Comparison of ENCODE assay signal across 8 mouse cellular contexts in genomic region chr8:70211726-70212111, GRCm38 (mm10). TPM values are rescaled to one million over a fixed set of nuclear protein-coding genes. Genes with fewer than 3 reads are reported as not detected.
DNase-seq lines count a peak whose midpoint lies in the region; ATAC-seq and TF ChIP-seq lines count a peak whose summit lies in the region.

No protein-coding gene starts in this region.

- no peak; the same call in 1 of the 2 replicates for ATAC-seq in hindbrain, embryonic 11.5 days (ENCODE audit: low FRiP score)
- no peak for ATAC-seq in lung, postnatal 0 days

- WGBS in heart, adult 2 months, result 1% methylated on average over 31 of the region's 31 CpGs
- 3% methylated on average over 31 of the region's 31 CpGs for WGBS in hindbrain, embryonic 11.5 days
- 1% methylated on average over 31 of the region's 31 CpGs for WGBS in lung, postnatal 0 days

- H3K36me3 ChIP-seq in heart, adult 2 months (ENCODE audit: control insufficient read depth, insufficient read depth, low read length), result no peaks in the 10 kb centered on the region
- H3K36me3 ChIP-seq in hindbrain, embryonic 11.5 days (ENCODE audit: control insufficient read depth, insufficient read depth, low read length), result no peaks in the 10 kb centered on the region
- no peaks in the 10 kb centered on the region for H3K36me3 ChIP-seq in lung, postnatal 0 days (ENCODE audit: insufficient read depth, low read length)

- no peak for TF ChIP-seq EP300 in heart, adult 2 months (IDR thresholded peaks at IDR 0.05; ENCODE audit: insufficient read depth, low read depth, low read length)
- no peak for TF ChIP-seq EP300 in lung, postnatal 0 days (IDR thresholded peaks at IDR 0.05)

- no peaks in the 10 kb centered on the region for H3K27me3 ChIP-seq in heart, adult 2 months (ENCODE audit: control insufficient read depth, insufficient read depth, low read length)
- H3K27me3 ChIP-seq in hindbrain, embryonic 11.5 days (ENCODE audit: control insufficient read depth, insufficient read depth, low read length), result 0 out of 2 replicates have a peak, but pooled peaks cover 3% of the 10 kb centered on the region
- no peaks in the 10 kb centered on the region for H3K27me3 ChIP-seq in lung, postnatal 0 days (replicated peaks; ENCODE audit: insufficient read depth, low read length)

- no peaks in the 10 kb centered on the region for H3K79me2 ChIP-seq in heart, adult 2 months (replicated peaks; ENCODE audit: control insufficient read depth, insufficient read depth, low read length)

- TF ChIP-seq POLR2A in heart, adult 2 months (IDR thresholded peaks at IDR 0.05; ENCODE audit: insufficient read depth, low read depth, low read length), result no peak

- DNase-seq in heart, adult 2 months, result no peak
- no peak for DNase-seq in heart, postnatal 25 days (ENCODE audit: low spot score)
- DNase-seq in thymus, postnatal 0 days (ENCODE audit: low spot score), result peak; percentile 49
- no peak for DNase-seq in thymus, adult 18-20 months
- no peak for DNase-seq in hindbrain, embryonic 11.5 days (ENCODE audit: low spot score)
- no peak for DNase-seq in lung, postnatal 0 days (ENCODE audit: low spot score)
- no peak for DNase-seq in urinary bladder, adult 2 months (ENCODE audit: low spot score)
- no peak for DNase-seq in gastrocnemius, postnatal 25 days

- intact Hi-C loops in heart, adult 2 months (cut with DNase I), result loop anchor here (2.0 to 5.0 kb wide), 3 partner anchors 23 to 309 kb away; partner anchors contain the start of genes Armc6, Ndufa13, Sugp2 and Tmem161a
- intact Hi-C loops in heart, postnatal 25 days (cut with DNase I), result no loop called here

- H3K4me1 ChIP-seq in heart, adult 2 months (ENCODE audit: control insufficient read depth, insufficient read depth, low read length), result peaks cover 5% of the 10 kb centered on the region
- no peaks in the 10 kb centered on the region for H3K4me1 ChIP-seq in hindbrain, embryonic 11.5 days (replicated peaks; ENCODE audit: control insufficient read depth, insufficient read depth, low read length)
- peaks cover 11% of the 10 kb centered on the region; the same call in 1 of the 2 replicates for H3K4me1 ChIP-seq in lung, postnatal 0 days (ENCODE audit: insufficient read depth, low read depth, low read length)

- H3K4me3 ChIP-seq in heart, adult 2 months, result peak overlapping the region; percentile 73
- peak overlapping the region; percentile 63 for H3K4me3 ChIP-seq in hindbrain, embryonic 11.5 days (ENCODE audit: low read depth, low read length)
- peak overlapping the region; percentile 61 for H3K4me3 ChIP-seq in lung, postnatal 0 days (ENCODE audit: low read depth, low read length)

- peak overlapping the region; percentile 99 for H3K4me2 ChIP-seq in hindbrain, embryonic 11.5 days (replicated peaks; ENCODE audit: low read depth, low read length)
- H3K4me2 ChIP-seq in lung, postnatal 0 days (replicated peaks; ENCODE audit: low read depth, low read length), result peak overlapping the region; percentile 96

- peak overlapping the region; percentile 86 for H3K9ac ChIP-seq in heart, adult 2 months (ENCODE audit: low read depth, low read length)
- peak overlapping the region; percentile 58 for H3K9ac ChIP-seq in hindbrain, embryonic 11.5 days (ENCODE audit: low read depth, low read length)
- peak overlapping the region; percentile 44 for H3K9ac ChIP-seq in lung, postnatal 0 days (replicated peaks; ENCODE audit: low read depth)

- H3K27ac ChIP-seq in heart, adult 2 months, result peak overlapping the region; percentile 96
- 0 out of 2 replicates have a peak overlapping the region, but pooled peaks have one; percentile 62 for H3K27ac ChIP-seq in hindbrain, embryonic 11.5 days (ENCODE audit: low read depth, low read length)
- peak overlapping the region; percentile 54 for H3K27ac ChIP-seq in lung, postnatal 0 days (ENCODE audit: low read length)

- no peak for TF ChIP-seq CTCF in heart, adult 2 months (IDR thresholded peaks at IDR 0.05)
- no peak for TF ChIP-seq CTCF in lung, postnatal 0 days (IDR thresholded peaks at IDR 0.05)

- H3K9me3 ChIP-seq in hindbrain, embryonic 11.5 days (ENCODE audit: control insufficient read depth, low read length), result no peaks in the 10 kb centered on the region
- H3K9me3 ChIP-seq in lung, postnatal 0 days (ENCODE audit: low read length), result no peaks in the 10 kb centered on the region

RNA-seq across cellular contexts. Expression of gene Slc25a42, which starts 0.4 kb away (rescaled TPM):
- 10 to 100 TPM; 49.6 to 51.6 TPM for total RNA-seq in heart, adult 2 months (2021)
- polyA plus RNA-seq in heart, adult 2 months (2012; rRNA removed), result 111 and 128 TPM in 2 replicates
- total RNA-seq in heart, postnatal 25 days (2021), result 10 to 100 TPM; 48.1 to 48.4 TPM
- polyA plus RNA-seq in thymus, postnatal 0 days (2015; fragmentation: Nextera tagmentation; extraction: Ambion mirVana), result 6.2 and 9.0 TPM in 2 replicates
- polyA plus RNA-seq in hindbrain, embryonic 11.5 days (2014; fragmentation: Nextera tagmentation; extraction: Ambion mirVana), result 1.5 and 2.0 TPM in 2 replicates
- polyA plus RNA-seq in lung, postnatal 0 days (2015; fragmentation: Nextera tagmentation; extraction: Ambion mirVana), result 4.0 and 4.3 TPM in 2 replicates
- polyA plus RNA-seq in urinary bladder, adult 2 months (2012; rRNA removed), result 15.5 and 17.9 TPM in 2 replicates
- 10 to 100 TPM; 30.0 to 39.2 TPM for total RNA-seq in gastrocnemius, postnatal 25 days (2021)

RNA-seq across cellular contexts. Expression of gene Sugp2, which starts 22.3 kb away (rescaled TPM):
- total RNA-seq in heart, adult 2 months (2021), result 10 to 100 TPM; 34.3 to 38.0 TPM
- 27.8 and 31.4 TPM in 2 replicates for polyA plus RNA-seq in heart, adult 2 months (2012; rRNA removed)
- total RNA-seq in heart, postnatal 25 days (2021), result 10 to 100 TPM; 38.9 to 41.5 TPM
- polyA plus RNA-seq in thymus, postnatal 0 days (2015; fragmentation: Nextera tagmentation; extraction: Ambion mirVana), result 29.6 and 34.5 TPM in 2 replicates
- 46.5 and 46.8 TPM in 2 replicates for polyA plus RNA-seq in hindbrain, embryonic 11.5 days (2014; fragmentation: Nextera tagmentation; extraction: Ambion mirVana)
- 12.3 and 13.6 TPM in 2 replicates for polyA plus RNA-seq in lung, postnatal 0 days (2015; fragmentation: Nextera tagmentation; extraction: Ambion mirVana)
- polyA plus RNA-seq in urinary bladder, adult 2 months (2012; rRNA removed), result 45.4 and 56.1 TPM in 2 replicates
- total RNA-seq in gastrocnemius, postnatal 25 days (2021), result 10 to 100 TPM; 43.1 to 45.0 TPM

RNA-seq across cellular contexts. Expression of gene Armc6, which starts 22.5 kb away (rescaled TPM):
- total RNA-seq in heart, adult 2 months (2021), result 1 to 10 TPM; 7.0 to 8.4 TPM
- polyA plus RNA-seq in heart, adult 2 months (2012; rRNA removed), result 9.4 and 16.0 TPM in 2 replicates
- total RNA-seq in heart, postnatal 25 days (2021), result 1 to 10 TPM; 7.6 to 8.0 TPM
- 17.9 and 18.4 TPM in 2 replicates for polyA plus RNA-seq in thymus, postnatal 0 days (2015; fragmentation: Nextera tagmentation; extraction: Ambion mirVana)
- polyA plus RNA-seq in hindbrain, embryonic 11.5 days (2014; fragmentation: Nextera tagmentation; extraction: Ambion mirVana), result 34.0 and 37.5 TPM in 2 replicates
- polyA plus RNA-seq in lung, postnatal 0 days (2015; fragmentation: Nextera tagmentation; extraction: Ambion mirVana), result 10.4 and 11.9 TPM in 2 replicates
- polyA plus RNA-seq in urinary bladder, adult 2 months (2012; rRNA removed), result 13.9 and 17.4 TPM in 2 replicates
- 1 to 10 TPM; 7.6 to 8.2 TPM for total RNA-seq in gastrocnemius, postnatal 25 days (2021)

RNA-seq across cellular contexts. Expression of gene Tmem161a, which starts 39.6 kb away (rescaled TPM):
- 100 to 1,000 TPM in 1 of 2 experiments, 10 to 100 TPM in 1; 93.6 to 108 TPM for total RNA-seq in heart, adult 2 months (2021)
- 134 and 145 TPM in 2 replicates for polyA plus RNA-seq in heart, adult 2 months (2012; rRNA removed)
- 10 to 100 TPM; 93.0 to 98.1 TPM for total RNA-seq in heart, postnatal 25 days (2021)
- 41.5 and 44.1 TPM in 2 replicates for polyA plus RNA-seq in thymus, postnatal 0 days (2015; fragmentation: Nextera tagmentation; extraction: Ambion mirVana)
- 22.3 and 24.3 TPM in 2 replicates for polyA plus RNA-seq in hindbrain, embryonic 11.5 days (2014; fragmentation: Nextera tagmentation; extraction: Ambion mirVana)
- polyA plus RNA-seq in lung, postnatal 0 days (2015; fragmentation: Nextera tagmentation; extraction: Ambion mirVana), result 45.0 and 45.8 TPM in 2 replicates
- polyA plus RNA-seq in urinary bladder, adult 2 months (2012; rRNA removed), result 55.4 and 80.0 TPM in 2 replicates
- total RNA-seq in gastrocnemius, postnatal 25 days (2021), result 10 to 100 TPM; 68.1 to 72.3 TPM
